ENCODE assay signal across 15 mouse cellular contexts in genomic region chr9:39927975-39928836, GRCm38 (mm10). TPM values are rescaled to one million over a fixed set of nuclear protein-coding genes. Genes with fewer than 3 reads are reported as not detected.
DNase-seq lines count a peak whose midpoint lies in the region; ATAC-seq lines count a peak whose summit lies in the region.
"Not testable (repeated sequence)": the region's sequence is repeated elsewhere in the genome, so short reads cannot be mapped to it uniquely, and the experiment has no call there.
"Had no signal": no experiment of that assay in that cellular context is flagged by ENCODE, and none has a peak within 500 bp of the region (broad histone marks: within the 10 kb centered on the region; RNA-seq: fewer than 3 reads in every experiment).

No protein-coding gene starts in this region.

- H3K27ac ChIP-seq in forebrain, embryonic 14.5 days (ENCODE audit: low read depth, low read length); hindbrain, embryonic 12.5 days; hindbrain, embryonic 16.5 days (ENCODE audit: low read depth, low read length); midbrain, embryonic 12.5 days (replicated peaks); midbrain, embryonic 16.5 days (ENCODE audit: low read length); neural tube, embryonic 15.5 days (replicated peaks): not testable (repeated sequence)

- H3K4me3 ChIP-seq in forebrain, embryonic 14.5 days (ENCODE audit: low read depth, low read length); hindbrain, embryonic 12.5 days; hindbrain, embryonic 16.5 days (ENCODE audit: low read length); midbrain, embryonic 12.5 days; midbrain, embryonic 16.5 days (ENCODE audit: low read depth, low read length); neural tube, embryonic 15.5 days (replicated peaks): not testable (repeated sequence)

- H3K9me3 ChIP-seq in forebrain, embryonic 14.5 days (replicated peaks; ENCODE audit: control insufficient read depth, low read length); hindbrain, embryonic 12.5 days (replicated peaks); hindbrain, embryonic 16.5 days (ENCODE audit: control insufficient read depth, low read length); midbrain, embryonic 12.5 days; midbrain, embryonic 16.5 days (replicated peaks; ENCODE audit: control insufficient read depth, low read length, poor library complexity, severe bottlenecking); neural tube, embryonic 15.5 days (replicated peaks): not testable (repeated sequence)

- peak; percentile 88 for ATAC-seq in forebrain, embryonic 14.5 days
- ATAC-seq in hindbrain, embryonic 12.5 days (ENCODE audit: low FRiP score) = 0 out of 2 replicates have a peak, but pooled peaks have one; percentile 66
- peak; percentile 96 for ATAC-seq in hindbrain, embryonic 16.5 days
- peak; percentile 88 for ATAC-seq in midbrain, embryonic 12.5 days (ENCODE audit: low FRiP score, low read depth)
- ATAC-seq in midbrain, embryonic 16.5 days = peak; percentile 98
- peak; percentile 96 for ATAC-seq in neural tube, embryonic 15.5 days (ENCODE audit: low FRiP score)

- DNase-seq in forebrain, embryonic 14.5 days (ENCODE audit: low spot score) = not testable (repeated sequence)

- not testable (repeated sequence) for H3K27me3 ChIP-seq in forebrain, embryonic 14.5 days (replicated peaks; ENCODE audit: control insufficient read depth, insufficient read depth, low read length); hindbrain, embryonic 12.5 days; hindbrain, embryonic 16.5 days (replicated peaks; ENCODE audit: control insufficient read depth, insufficient read depth, low read length); midbrain, embryonic 12.5 days; midbrain, embryonic 16.5 days (ENCODE audit: control insufficient read depth, insufficient read depth, low read depth, low read length); neural tube, embryonic 15.5 days (replicated peaks)

- H3K4me1 ChIP-seq in forebrain, embryonic 14.5 days (ENCODE audit: control insufficient read depth, insufficient read depth, low read length); hindbrain, embryonic 12.5 days; hindbrain, embryonic 16.5 days (ENCODE audit: control insufficient read depth, insufficient read depth, low read depth, low read length); midbrain, embryonic 12.5 days; midbrain, embryonic 16.5 days (ENCODE audit: control insufficient read depth, insufficient read depth, low read length); neural tube, embryonic 15.5 days: not testable (repeated sequence)

- not testable (repeated sequence) for H3K36me3 ChIP-seq in forebrain, embryonic 14.5 days (ENCODE audit: control insufficient read depth, insufficient read depth, low read length); hindbrain, embryonic 12.5 days; hindbrain, embryonic 16.5 days (ENCODE audit: control insufficient read depth, insufficient read depth, low read length); midbrain, embryonic 12.5 days; midbrain, embryonic 16.5 days (ENCODE audit: control insufficient read depth, insufficient read depth, low read length); neural tube, embryonic 15.5 days

- not testable (repeated sequence) for H3K9ac ChIP-seq in forebrain, embryonic 14.5 days (ENCODE audit: low read length); hindbrain, embryonic 12.5 days; hindbrain, embryonic 16.5 days (ENCODE audit: low read depth, low read length); midbrain, embryonic 12.5 days (replicated peaks); midbrain, embryonic 16.5 days (ENCODE audit: low read depth, low read length); neural tube, embryonic 15.5 days (replicated peaks)

- WGBS in forebrain, embryonic 14.5 days = no CpG with 5 or more reads among the region's 4 CpGs
- no CpG with 5 or more reads among the region's 4 CpGs for WGBS in hindbrain, embryonic 12.5 days
- WGBS in hindbrain, embryonic 16.5 days = no CpG with 5 or more reads among the region's 4 CpGs
- WGBS in midbrain, embryonic 12.5 days = no CpG with 5 or more reads among the region's 4 CpGs
- no CpG with 5 or more reads among the region's 4 CpGs for WGBS in midbrain, embryonic 16.5 days
- WGBS in neural tube, embryonic 15.5 days = no CpG with 5 or more reads among the region's 4 CpGs

- not testable (repeated sequence) for H3K4me2 ChIP-seq in forebrain, embryonic 14.5 days (ENCODE audit: low read length); hindbrain, embryonic 12.5 days (replicated peaks); hindbrain, embryonic 16.5 days (ENCODE audit: low read length); midbrain, embryonic 12.5 days (replicated peaks); midbrain, embryonic 16.5 days (ENCODE audit: low read length); neural tube, embryonic 15.5 days

RNA-seq across cellular contexts. Expression of gene Olfr974, which starts 9.1 kb away (rescaled TPM):
- polyA plus RNA-seq in forebrain, embryonic 14.5 days (2014; fragmentation: Nextera tagmentation; extraction: Ambion mirVana) = not detected in 2 replicates
- polyA plus RNA-seq in hindbrain, embryonic 12.5 days (2016; fragmentation: Nextera tagmentation; extraction: Ambion mirVana) = not detected in 2 replicates
- not detected in 2 replicates for polyA plus RNA-seq in hindbrain, embryonic 16.5 days (2015; fragmentation: Nextera tagmentation; extraction: Ambion mirVana)
- not detected in 2 replicates for polyA plus RNA-seq in midbrain, embryonic 12.5 days (2016; fragmentation: Nextera tagmentation; extraction: Ambion mirVana)
- polyA plus RNA-seq in midbrain, embryonic 16.5 days (2015; fragmentation: Nextera tagmentation; extraction: Ambion mirVana) = not detected in 2 replicates
- polyA plus RNA-seq in neural tube, embryonic 15.5 days (2015; fragmentation: Nextera tagmentation; extraction: Ambion mirVana) = not detected in 2 replicates
- polyA plus RNA-seq: cortical plate, adult 2 months; embryonic facial prominence, embryonic 12.5 days; forebrain, embryonic 11.5 days; gonadal fat pad, adult 2 months; heart, adult 2 months; heart, embryonic 11.5 days; heart, embryonic 15.5 days; Patski had no signal

RNA-seq across cellular contexts. Expression of gene Olfr229, which starts 21.1 kb away (rescaled TPM):
- not detected in 2 replicates for polyA plus RNA-seq in forebrain, embryonic 14.5 days (2014; fragmentation: Nextera tagmentation; extraction: Ambion mirVana)
- not detected in 2 replicates for polyA plus RNA-seq in hindbrain, embryonic 12.5 days (2016; fragmentation: Nextera tagmentation; extraction: Ambion mirVana)
- not detected in 2 replicates for polyA plus RNA-seq in hindbrain, embryonic 16.5 days (2015; fragmentation: Nextera tagmentation; extraction: Ambion mirVana)
- not detected in 2 replicates for polyA plus RNA-seq in midbrain, embryonic 12.5 days (2016; fragmentation: Nextera tagmentation; extraction: Ambion mirVana)
- polyA plus RNA-seq in midbrain, embryonic 16.5 days (2015; fragmentation: Nextera tagmentation; extraction: Ambion mirVana) = not detected in 2 replicates
- not detected in 2 replicates for polyA plus RNA-seq in neural tube, embryonic 15.5 days (2015; fragmentation: Nextera tagmentation; extraction: Ambion mirVana)
- polyA plus RNA-seq: activated CD4-positive, CD25-positive, alpha-beta regulatory T cell, adult 4 months; cortical plate, adult 2 months; embryonic facial prominence, embryonic 12.5 days; forebrain, embryonic 11.5 days; gonadal fat pad, adult 2 months; heart, adult 2 months; heart, embryonic 11.5 days; heart, embryonic 15.5 days; Patski had no signal

RNA-seq across cellular contexts. Expression of gene Olfr975, which starts 23.6 kb away (rescaled TPM):
- polyA plus RNA-seq in forebrain, embryonic 14.5 days (2014; fragmentation: Nextera tagmentation; extraction: Ambion mirVana) = not detected in 2 replicates
- not detected in 2 replicates for polyA plus RNA-seq in hindbrain, embryonic 12.5 days (2016; fragmentation: Nextera tagmentation; extraction: Ambion mirVana)
- polyA plus RNA-seq in hindbrain, embryonic 16.5 days (2015; fragmentation: Nextera tagmentation; extraction: Ambion mirVana) = 0.05 TPM in 1 of 2 replicates, not detected in the other
- polyA plus RNA-seq in midbrain, embryonic 12.5 days (2016; fragmentation: Nextera tagmentation; extraction: Ambion mirVana) = not detected in 2 replicates
- not detected in 2 replicates for polyA plus RNA-seq in midbrain, embryonic 16.5 days (2015; fragmentation: Nextera tagmentation; extraction: Ambion mirVana)
- not detected in 2 replicates for polyA plus RNA-seq in neural tube, embryonic 15.5 days (2015; fragmentation: Nextera tagmentation; extraction: Ambion mirVana)
- polyA plus RNA-seq: activated CD4-positive, CD25-positive, alpha-beta regulatory T cell, adult 4 months; cortical plate, adult 2 months; embryonic facial prominence, embryonic 12.5 days; forebrain, embryonic 11.5 days; gonadal fat pad, adult 2 months; heart, adult 2 months; heart, embryonic 11.5 days; heart, embryonic 15.5 days; Patski had no signal

RNA-seq across cellular contexts. Expression of gene Olfr976, which starts 32.7 kb away (rescaled TPM):
- polyA plus RNA-seq in forebrain, embryonic 14.5 days (2014; fragmentation: Nextera tagmentation; extraction: Ambion mirVana) = not detected in 2 replicates
- not detected in 2 replicates for polyA plus RNA-seq in hindbrain, embryonic 12.5 days (2016; fragmentation: Nextera tagmentation; extraction: Ambion mirVana)
- polyA plus RNA-seq in hindbrain, embryonic 16.5 days (2015; fragmentation: Nextera tagmentation; extraction: Ambion mirVana) = not detected in 2 replicates
- not detected in 2 replicates for polyA plus RNA-seq in midbrain, embryonic 12.5 days (2016; fragmentation: Nextera tagmentation; extraction: Ambion mirVana)
- not detected in 2 replicates for polyA plus RNA-seq in midbrain, embryonic 16.5 days (2015; fragmentation: Nextera tagmentation; extraction: Ambion mirVana)
- polyA plus RNA-seq in neural tube, embryonic 15.5 days (2015; fragmentation: Nextera tagmentation; extraction: Ambion mirVana) = not detected in 2 replicates
- polyA plus RNA-seq: activated CD4-positive, CD25-positive, alpha-beta regulatory T cell, adult 4 months; cortical plate, adult 2 months; embryonic facial prominence, embryonic 12.5 days; forebrain, embryonic 11.5 days; gonadal fat pad, adult 2 months; heart, adult 2 months; heart, embryonic 11.5 days; heart, embryonic 15.5 days; Patski had no signal
